Mouse (Mus musculus) olfactory bulb, adult 2 months (tissue): ENCODE data around the gene Ptpn20.

Experiments
- CTCF ChIP-seq: fragments of 200-500 bp; IDR thresholded peaks from 2 replicates; pipeline ENCODE4 v1.5.1; 2012; ENCODE audit warnings: low read depth, mild to moderate bottlenecking, low read length, moderate library complexity; ENCODE audit not compliant: insufficient read depth
- POLR2A ChIP-seq: fragments of 200-500 bp; IDR thresholded peaks from 2 replicates; pipeline ENCODE4 v1.6.1; 2012; ENCODE audit warnings: mild to moderate bottlenecking, low read depth, low read length, moderate library complexity; ENCODE audit not compliant: insufficient read depth

GRCm38 (mm10) chr14:33639357-33639756 is 50.4 kb downstream of the Ptpn20 start:
- no peak for TF ChIP-seq POLR2A
- no peak for TF ChIP-seq CTCF
